Mouse (Mus musculus) CH12.LX (cell line): ENCODE results near the gene Ttc34. TPM values are rescaled to one million over a fixed set of nuclear protein-coding genes. Genes with fewer than 3 reads are reported as not detected.
A peak's percentile ranks its signal among the peaks of the same experiment; 100 is the strongest.

ENCODE experiments used
- DNase-seq: peaks from one replicate; pipeline ENCODE4 v3.0.0-alpha.2; 2013; ENCODE audit errors: extremely low read depth
- H3K27ac ChIP-seq: 2 replicates; pipeline ENCODE4 v1.5.1; 2012; ENCODE audit warnings: low read depth, mild to moderate bottlenecking, control low read depth, moderate library complexity; ENCODE audit not compliant: insufficient read depth
- H3K27me3 ChIP-seq: replicated peaks from 2 replicates; pipeline ENCODE3; 2012; ENCODE audit warnings: inconsistent platforms
- H3K36me3 ChIP-seq, 2 experiments: replicated peaks in 1 of 2; 2 replicates each; pipeline versions ENCODE3 to v1.6.1; 2012; ENCODE audit warnings: inconsistent platforms in 1 of 2, low read length in 1 of 2, mild to moderate bottlenecking in 1 of 2, mixed read lengths in 1 of 2, moderate library complexity in 1 of 2; ENCODE audit not compliant: control insufficient read depth in 1 of 2, insufficient read depth in 1 of 2
- H3K4me1 ChIP-seq, 2 experiments: 2 replicates each; pipeline ENCODE4 v1.6.1; 2012; ENCODE audit warnings: inconsistent platforms in 1 of 2, moderate library complexity in 1 of 2; ENCODE audit not compliant: insufficient read depth in 2 of 2, control insufficient read depth in 1 of 2
- H3K4me2 ChIP-seq: 2 replicates; pipeline ENCODE4 v1.6.1; 2012; ENCODE audit warnings: low read depth, mild to moderate bottlenecking, control low read depth; ENCODE audit not compliant: poor library complexity, insufficient read depth, severe bottlenecking
- H3K4me3 ChIP-seq, 3 experiments: fragments of 150-350 bp in 1 of 3; sonication (generic) in 1 of 3; replicated peaks in 1 of 3; 2 replicates each; pipeline versions ENCODE3 to v1.5.1; 2011 to 2012; ENCODE audit warnings: low read depth in 2 of 3, low read length in 2 of 3, mild to moderate bottlenecking in 2 of 3, moderate library complexity in 2 of 3, control low read depth in 1 of 3, improper control_type of control experiment in 1 of 3, inconsistent platforms in 1 of 3, mixed read lengths in 1 of 3; ENCODE audit not compliant: poor library complexity in 1 of 3
- H3K79me2 ChIP-seq: replicated peaks from 2 replicates; pipeline ENCODE4 v1.6.1; 2012; ENCODE audit warnings: mild to moderate bottlenecking, moderate library complexity; ENCODE audit not compliant: control insufficient read depth, poor library complexity, insufficient read depth, severe bottlenecking; ENCODE audit errors: extremely low read depth
- H3K9ac ChIP-seq: 2 replicates; pipeline ENCODE4 v1.6.1; 2012; ENCODE audit warnings: low read depth, mild to moderate bottlenecking, control low read depth, moderate library complexity; ENCODE audit not compliant: insufficient read depth
- H3K9me3 ChIP-seq: replicated peaks from 2 replicates; pipeline ENCODE3; 2012; ENCODE audit warnings: low read length, inconsistent platforms, mixed read lengths
- BHLHE40 ChIP-seq: IDR thresholded peaks from 2 replicates; pipeline ENCODE4 v1.6.1; 2011; ENCODE audit warnings: mild to moderate bottlenecking, low read depth, low read length, improper control_type of control experiment
- CHD1 ChIP-seq: IDR thresholded peaks from 2 replicates; pipeline ENCODE4 v1.6.1; 2012; ENCODE audit warnings: low read depth, low read length, improper control_type of control experiment, inconsistent platforms
- CHD2 ChIP-seq: IDR thresholded peaks from 2 replicates; pipeline ENCODE4 v1.6.1; 2011; ENCODE audit warnings: low read length, improper control_type of control experiment
- CTCF ChIP-seq, 2 experiments: IDR thresholded peaks in 1 of 2; conservative IDR thresholded peaks in 1 of 2; 2 replicates each; pipeline ENCODE4 v1.5.1; 2011 to 2012; ENCODE audit warnings: low read depth in 2 of 2, low read length in 2 of 2, improper control_type of control experiment in 1 of 2, inconsistent platforms in 1 of 2, mild to moderate bottlenecking in 1 of 2, moderate library complexity in 1 of 2
- E2F4 ChIP-seq: IDR thresholded peaks from 2 replicates; pipeline ENCODE4 v1.6.1; 2011; ENCODE audit warnings: low read depth, low read length, improper control_type of control experiment; ENCODE audit not compliant: insufficient replicate concordance
- ELF1 ChIP-seq: IDR thresholded peaks from 2 replicates; pipeline ENCODE4 v1.6.1; 2014; ENCODE audit warnings: low read depth, mild to moderate bottlenecking, inconsistent platforms, low read length, improper control_type of control experiment
- EP300 ChIP-seq: IDR thresholded peaks from 2 replicates; pipeline ENCODE4 v1.6.1; 2011; ENCODE audit warnings: low read length, improper control_type of control experiment
- ETS1 ChIP-seq: conservative IDR thresholded peaks from 2 replicates; pipeline ENCODE4 v1.6.1; 2012; ENCODE audit warnings: low read depth, mild to moderate bottlenecking, inconsistent platforms, low read length, improper control_type of control experiment, moderate library complexity
- GABPA ChIP-seq: IDR thresholded peaks from 2 replicates; pipeline ENCODE4 v1.6.1; 2012; ENCODE audit warnings: low read depth, low read length, improper control_type of control experiment, inconsistent platforms; ENCODE audit not compliant: insufficient replicate concordance
- HCFC1 ChIP-seq: IDR thresholded peaks from 2 replicates; pipeline ENCODE4 v1.6.1; 2012; ENCODE audit warnings: low read depth, mild to moderate bottlenecking, inconsistent platforms, low read length, improper control_type of control experiment
- IRF4 ChIP-seq: IDR thresholded peaks from 2 replicates; pipeline ENCODE4 v1.6.1; 2014; ENCODE audit warnings: low read depth, mild to moderate bottlenecking, inconsistent platforms, low read length, improper control_type of control experiment
- JUN ChIP-seq: IDR thresholded peaks from 2 replicates; pipeline ENCODE4 v1.6.1; 2011; ENCODE audit warnings: low read depth, mild to moderate bottlenecking, low read length, improper control_type of control experiment, moderate library complexity; ENCODE audit not compliant: insufficient read depth
- JUND ChIP-seq: conservative IDR thresholded peaks from 2 replicates; pipeline ENCODE4 v1.6.1; 2011; ENCODE audit warnings: low read depth, low read length, improper control_type of control experiment
- KAT2A ChIP-seq: IDR thresholded peaks from 2 replicates; pipeline ENCODE4 v1.6.1; 2012; ENCODE audit warnings: low read length, improper control_type of control experiment, inconsistent platforms; ENCODE audit not compliant: insufficient replicate concordance
- MAFK ChIP-seq: IDR thresholded peaks from 2 replicates; pipeline ENCODE4 v1.6.1; 2011; ENCODE audit warnings: low read length, improper control_type of control experiment; ENCODE audit not compliant: insufficient replicate concordance
- MAX ChIP-seq: IDR thresholded peaks from 2 replicates; pipeline ENCODE4 v1.6.1; 2011; ENCODE audit warnings: low read length, improper control_type of control experiment
- MAZ ChIP-seq: IDR thresholded peaks from 2 replicates; pipeline ENCODE4 v1.6.1; 2012; ENCODE audit warnings: low read depth, mild to moderate bottlenecking, inconsistent platforms, low read length, improper control_type of control experiment, moderate library complexity
- MEF2A ChIP-seq: IDR thresholded peaks from 2 replicates; pipeline ENCODE4 v1.6.1; 2014; ENCODE audit warnings: low read depth, mild to moderate bottlenecking, inconsistent platforms, low read length, improper control_type of control experiment, borderline replicate concordance
- MXI1 ChIP-seq: IDR thresholded peaks from 2 replicates; pipeline ENCODE4 v1.6.1; 2011; ENCODE audit warnings: mild to moderate bottlenecking, low read depth, low read length, improper control_type of control experiment
- MYC ChIP-seq: IDR thresholded peaks from 2 replicates; pipeline ENCODE4 v1.6.1; 2011; ENCODE audit warnings: low read depth, mild to moderate bottlenecking, improper control_type of control experiment, low read length
- NELFE ChIP-seq: IDR thresholded peaks from 2 replicates; pipeline ENCODE4 v1.6.1; 2011; ENCODE audit warnings: low read depth, low read length, improper control_type of control experiment
- NRF1 ChIP-seq: IDR thresholded peaks from 2 replicates; pipeline ENCODE4 v1.6.1; 2014; ENCODE audit warnings: low read depth, mild to moderate bottlenecking, inconsistent platforms, low read length, improper control_type of control experiment, moderate library complexity
- PAX5 ChIP-seq: IDR thresholded peaks from 2 replicates; pipeline ENCODE4 v1.6.1; 2012; ENCODE audit warnings: low read length, inconsistent platforms, mixed read lengths
- POLR2A ChIP-seq: IDR thresholded peaks from 2 replicates; pipeline ENCODE4 v1.6.1; 2011; ENCODE audit warnings: low read depth, mild to moderate bottlenecking, improper control_type of control experiment, low read length
- POLR2AphosphoS2 ChIP-seq: IDR thresholded peaks from 2 replicates; pipeline ENCODE4 v1.6.1; 2011; ENCODE audit warnings: low read depth, low read length, improper control_type of control experiment
- RAD21 ChIP-seq: IDR thresholded peaks from 2 replicates; pipeline ENCODE4 v1.6.1; 2011; ENCODE audit warnings: low read depth, mild to moderate bottlenecking, low read length, improper control_type of control experiment, moderate library complexity
- RCOR1 ChIP-seq: conservative IDR thresholded peaks from 2 replicates; pipeline ENCODE4 v1.6.1; 2012; ENCODE audit warnings: low read depth, mild to moderate bottlenecking, inconsistent platforms, low read length, improper control_type of control experiment
- SIN3A ChIP-seq: IDR thresholded peaks from 2 replicates; pipeline ENCODE4 v1.6.1; 2012; ENCODE audit warnings: low read length, improper control_type of control experiment, inconsistent platforms
- SMC3 ChIP-seq: IDR thresholded peaks from 2 replicates; pipeline ENCODE4 v1.6.1; 2011; ENCODE audit warnings: low read depth, low read length, improper control_type of control experiment
- TBP ChIP-seq: conservative IDR thresholded peaks from 2 replicates; pipeline ENCODE4 v1.6.1; 2011; ENCODE audit warnings: low read depth, low read length, improper control_type of control experiment
- TCF12 ChIP-seq: IDR thresholded peaks from 2 replicates; pipeline ENCODE4 v1.6.1; 2014; ENCODE audit warnings: low read depth, mild to moderate bottlenecking, inconsistent platforms, low read length, improper control_type of control experiment
- UBTF ChIP-seq: IDR thresholded peaks from 2 replicates; pipeline ENCODE4 v1.6.1; 2012; ENCODE audit warnings: low read depth, mild to moderate bottlenecking, inconsistent platforms, low read length, improper control_type of control experiment, moderate library complexity
- USF1 ChIP-seq: IDR thresholded peaks from 2 replicates; pipeline ENCODE4 v1.6.1; 2014; ENCODE audit warnings: low read depth, mild to moderate bottlenecking, inconsistent platforms, low read length, improper control_type of control experiment
- USF2 ChIP-seq: conservative IDR thresholded peaks from 2 replicates; pipeline ENCODE4 v1.6.1; 2011; ENCODE audit warnings: low read depth, low read length, improper control_type of control experiment
- ZC3H11A ChIP-seq: IDR thresholded peaks from 2 replicates; pipeline ENCODE4 v1.6.1; 2012; ENCODE audit warnings: low read depth, mild to moderate bottlenecking, inconsistent platforms, low read length, improper control_type of control experiment
- ZKSCAN1 ChIP-seq: IDR thresholded peaks from 2 replicates; pipeline ENCODE4 v1.6.1; 2012; ENCODE audit warnings: low read depth, inconsistent platforms, low read length, improper control_type of control experiment, borderline replicate concordance
- ZMIZ1 ChIP-seq: IDR thresholded peaks from 2 replicates; pipeline ENCODE4 v1.6.1; 2012; ENCODE audit warnings: low read depth, mild to moderate bottlenecking, inconsistent platforms, low read length, improper control_type of control experiment
- ZNF384 ChIP-seq: IDR thresholded peaks from 2 replicates; pipeline ENCODE4 v1.6.1; 2012; ENCODE audit warnings: low read depth, low read length, improper control_type of control experiment, inconsistent platforms
- dilution Hi-C: fragments of 300-500 bp; cut with MboI; formaldehyde crosslinking; loops from 2 replicates; pipeline ENCODE4 v1.14.3; 2020; ENCODE audit warnings: low sequenced_read_pairs; ENCODE audit not compliant: extremely low pct_unique_long_range_greater_than_20kb, extremely low pct_ligation_motif_present
- in situ Hi-C: fragments of 300-500 bp; cut with MboI; formaldehyde crosslinking; loops from 3 replicates; pipeline ENCODE4 v1.14.3; 2019; ENCODE audit warnings: low sequenced_read_pairs, low pct_ligation_motif_present, low pct_unique_long_range_greater_than_20kb, mixed read lengths
- polyA plus RNA-seq: library from polyadenylated mRNA; unstranded; fragments of >175 nt; gene quantifications from 2 replicates; pipeline ENCODE4 v1.2.1, GENCODE M21; 2012; ENCODE audit warnings: low read depth; ENCODE audit not compliant: insufficient read length
- total RNA-seq, 2 experiments: library from RNA; depleted of rRNA; stranded (reverse); fragments of 300-350 nt in 1 of 2; fragments of >200 nt in 1 of 2; gene quantifications; 2 replicates each; pipeline ENCODE4 v1.2.3; 2012 to 2014

Ttc34 gene
- total and polyA plus RNA-seq, 3 experiments: not detected

- Histone ChIP-seq H3K4me3 (no peak overlapping the region), H3K9ac (no peak overlapping the region), H3K4me2 (peak overlapping the region; percentile 74), H3K4me1 (peaks cover 55 to 74% of the 10 kb centered on the region in 2 experiments), H3K9me3 (peaks cover 14% of the 10 kb centered on the region), H3K36me3 (peaks cover 24 to 33% of the 10 kb centered on the region in 2 experiments), H3K79me2 (no peaks in the 10 kb centered on the region), H3K27me3 (no peaks in the 10 kb centered on the region), H3K27ac (peak overlapping the region; percentile 94)
- in situ Hi-C loops: no loop called here
- no peak for TF ChIP-seq CHD1
- TF ChIP-seq PAX5: no peak
- peak in 1 of 2 experiments; percentile 17; a peak in 1 of 4 replicates for TF ChIP-seq CTCF (conservative IDR thresholded peaks at IDR 0.05 in 1 of 2, IDR thresholded peaks at IDR 0.05 in 1 of 2; ENCODE audit: low read depth in 2 of 2, low read length in 2 of 2)
- peak; percentile 88 for TF ChIP-seq JUND
- TF ChIP-seq GABPA: no peak
- TF ChIP-seq CHD2: peak; percentile 73
- TF ChIP-seq HCFC1: peak; percentile 27; the same call in 1 of the 2 replicates
- no peak for TF ChIP-seq MXI1
- TF ChIP-seq UBTF: no peak
- no peak; the same call in 1 of the 2 replicates for TF ChIP-seq ZNF384
- peak; percentile 71; the same call in 1 of the 2 replicates for TF ChIP-seq MAFK
- no peak for TF ChIP-seq USF1
- peak; percentile 83 for TF ChIP-seq IRF4
- TF ChIP-seq TBP: 0 out of 2 replicates have a peak, but pooled peaks have one; percentile 34
- peak; percentile 80 for TF ChIP-seq KAT2A
- TF ChIP-seq TCF12: no peak; the same call in 1 of the 2 replicates
- 0 out of 2 replicates have a peak, but pooled peaks have one; percentile 18 for TF ChIP-seq ELF1
- no peak for TF ChIP-seq NELFE
- peak; percentile 92 for TF ChIP-seq EP300
- TF ChIP-seq BHLHE40: peak; percentile 92
- no peak; the same call in 1 of the 2 replicates for TF ChIP-seq RAD21
- no peak for TF ChIP-seq ZKSCAN1
- TF ChIP-seq POLR2AphosphoS2: peak; percentile 67; the same call in 1 of the 2 replicates
- TF ChIP-seq SIN3A: peak; percentile 70
- peak; percentile 94 for TF ChIP-seq ETS1
- no peak for TF ChIP-seq E2F4
- TF ChIP-seq POLR2A: no peak
- no peak; the same call in 1 of the 2 replicates for TF ChIP-seq MAX
- TF ChIP-seq SMC3: 0 out of 2 replicates have a peak, but pooled peaks have one; percentile 34
- no peak; the same call in none of the 2 replicates for TF ChIP-seq ZMIZ1
- TF ChIP-seq NRF1: no peak
- no peak for TF ChIP-seq ZC3H11A
- peak; percentile 88 for TF ChIP-seq MEF2A
- TF ChIP-seq USF2: no peak
- peak; percentile 72 for TF ChIP-seq MYC
- TF ChIP-seq JUN: peak; percentile 94
- no peak; the same call in 1 of the 2 replicates for TF ChIP-seq MAZ
- TF ChIP-seq RCOR1: peak; percentile 80; the same call in 1 of the 2 replicates
- DNase-seq: peak; percentile 91
- dilution Hi-C loops: no loop called here
These were observed 77.0 kb downstream of the Ttc34 start for GRCm38 (mm10) chr4:154914252-154914651.
